Mouse (Mus musculus): ENCODE measurements around the gene Sf3a1. TPM values are rescaled to one million over a fixed set of nuclear protein-coding genes. Genes with fewer than 3 reads are reported as not detected.
"Not testable (repeated sequence)": the region's sequence is repeated elsewhere in the genome, so short reads cannot be mapped to it uniquely, and the experiment has no call there.

The Sf3a1 gene
- 10 to 100 TPM; 57.5 to 68.2 TPM for polyA plus RNA-seq (2017; shearing (Covaris generic))

DNA sequence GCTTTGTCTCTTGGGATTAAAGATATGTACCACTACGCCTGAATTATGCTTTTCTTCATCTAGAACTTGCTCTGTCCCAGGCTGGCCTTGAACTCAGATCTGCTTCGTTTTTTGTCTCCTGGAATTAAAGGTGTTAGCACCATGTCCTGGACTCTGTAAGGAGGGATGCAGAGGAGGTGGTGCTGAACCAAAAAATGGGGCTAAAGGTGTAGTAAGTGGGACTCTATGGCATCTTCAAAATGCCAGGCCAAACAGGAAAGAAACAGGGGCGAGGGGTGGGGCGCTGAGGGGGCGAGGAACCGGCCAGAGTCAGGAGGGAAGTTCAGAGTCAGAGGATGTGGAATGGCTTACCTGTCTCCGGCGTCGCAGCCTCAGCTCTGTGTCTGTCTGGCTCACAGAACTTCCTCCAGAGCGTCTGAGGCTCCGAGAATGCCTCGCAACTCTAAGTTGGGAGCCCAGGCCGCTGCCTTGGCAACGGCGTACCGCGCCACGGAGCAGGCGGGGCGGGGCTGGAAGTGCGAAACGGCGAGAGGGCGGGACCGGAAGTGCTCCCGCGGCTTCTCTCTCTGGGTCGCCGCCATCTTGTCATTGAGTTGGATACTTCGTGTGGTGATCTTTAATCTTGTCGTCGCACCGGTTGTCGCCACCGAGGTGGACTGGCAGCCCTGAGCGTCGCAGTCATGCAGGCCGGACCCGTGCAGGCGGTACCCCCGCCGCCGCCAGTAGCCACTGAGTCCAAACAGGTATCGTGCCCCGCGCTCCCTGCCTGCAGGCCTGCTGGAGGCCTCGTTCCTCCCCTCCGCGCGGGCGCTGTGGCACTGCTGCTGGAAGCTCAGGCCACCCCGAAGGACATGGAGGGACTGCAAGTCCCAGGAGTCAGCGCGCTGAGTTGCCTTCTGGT is at the start of gene Sf3a1, which contains the start of gene Ccdc157:
Gene Sf3a1, plus strand, starts transcription at position 543 of the 901 bp plus-strand sequence.
Gene Ccdc157, minus strand, starts transcription at position 486 of the 901 bp plus-strand sequence.
- ATAC-seq: peak; percentile 97

- ATAC-seq: no peak
Measured at GRCm38 (mm10) chr11:4112033-4112432, 48.1 kb upstream of the Sf3a1 start.

GRCm38 (mm10) chr11:4112861-4113260 is 47.3 kb upstream of the Sf3a1 start:
- no peak for ATAC-seq

GRCm38 (mm10) chr11:4113496-4113895 is 46.7 kb upstream of the Sf3a1 start:
- no peak for ATAC-seq

DNA sequence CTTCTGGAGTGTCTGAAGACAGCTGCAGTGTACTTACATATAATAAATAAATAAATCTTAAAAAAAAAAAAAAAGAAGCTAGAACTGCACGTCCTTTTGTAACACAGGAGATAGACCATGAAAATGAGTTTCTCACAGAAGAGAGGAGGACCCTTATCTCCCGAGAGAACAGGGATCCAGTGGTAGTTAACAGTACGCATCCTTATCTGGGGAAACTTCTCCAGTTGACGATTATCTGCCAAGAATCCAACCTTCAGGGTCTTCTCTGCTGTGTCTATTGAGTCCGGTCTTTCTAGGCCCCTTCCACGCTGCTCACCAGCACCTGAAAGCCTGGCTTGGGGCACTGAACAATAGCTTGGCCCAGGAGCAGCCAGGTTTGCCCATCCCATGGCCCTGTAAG is 46.2 kb upstream of the Sf3a1 start:
- no peak for ATAC-seq

DNA sequence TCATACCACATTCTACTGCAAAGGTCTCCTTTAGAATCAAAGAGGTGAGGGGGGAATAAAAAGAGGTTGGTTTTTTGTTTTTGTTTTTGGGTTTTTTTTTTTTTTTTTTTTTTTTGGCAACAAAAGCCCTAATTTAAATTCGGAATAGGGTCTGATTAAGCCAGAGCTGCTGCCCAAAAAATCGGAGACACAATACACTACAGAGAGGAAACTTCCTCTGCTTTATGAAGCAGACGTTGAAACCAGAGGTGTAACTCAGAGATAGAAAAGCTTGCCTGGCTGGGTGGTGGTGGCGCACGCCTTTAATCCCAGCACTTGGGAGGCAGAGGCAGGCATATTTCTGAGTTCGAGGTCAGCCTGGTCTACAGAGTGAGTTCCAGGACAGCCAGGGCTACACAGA is 45.6 kb upstream of the Sf3a1 start:
- ATAC-seq: not testable (repeated sequence)

DNA sequence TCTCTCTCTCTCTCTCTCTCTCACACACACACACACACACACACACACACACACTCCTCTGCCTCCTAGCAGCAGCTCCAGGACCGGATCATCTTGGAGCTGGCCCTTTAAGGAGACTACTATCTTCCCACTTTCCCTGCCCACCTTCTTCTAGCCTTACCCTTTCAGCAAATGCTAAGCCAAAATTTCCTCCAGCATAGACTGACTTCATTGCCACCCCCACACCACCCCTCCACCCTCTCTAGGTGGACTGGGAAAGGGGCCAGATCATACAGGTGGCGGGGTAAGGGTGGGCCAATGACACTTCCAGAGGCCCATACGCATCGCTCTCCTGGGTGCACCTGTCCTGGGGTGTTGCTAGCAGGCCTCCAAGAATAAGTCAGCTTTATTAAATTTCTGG is 44.7 kb upstream of the Sf3a1 start:
- ATAC-seq: no peak

- no peak for ATAC-seq
Measured at GRCm38 (mm10) chr11:4116458-4117141, 43.5 kb upstream of the Sf3a1 start.

DNA sequence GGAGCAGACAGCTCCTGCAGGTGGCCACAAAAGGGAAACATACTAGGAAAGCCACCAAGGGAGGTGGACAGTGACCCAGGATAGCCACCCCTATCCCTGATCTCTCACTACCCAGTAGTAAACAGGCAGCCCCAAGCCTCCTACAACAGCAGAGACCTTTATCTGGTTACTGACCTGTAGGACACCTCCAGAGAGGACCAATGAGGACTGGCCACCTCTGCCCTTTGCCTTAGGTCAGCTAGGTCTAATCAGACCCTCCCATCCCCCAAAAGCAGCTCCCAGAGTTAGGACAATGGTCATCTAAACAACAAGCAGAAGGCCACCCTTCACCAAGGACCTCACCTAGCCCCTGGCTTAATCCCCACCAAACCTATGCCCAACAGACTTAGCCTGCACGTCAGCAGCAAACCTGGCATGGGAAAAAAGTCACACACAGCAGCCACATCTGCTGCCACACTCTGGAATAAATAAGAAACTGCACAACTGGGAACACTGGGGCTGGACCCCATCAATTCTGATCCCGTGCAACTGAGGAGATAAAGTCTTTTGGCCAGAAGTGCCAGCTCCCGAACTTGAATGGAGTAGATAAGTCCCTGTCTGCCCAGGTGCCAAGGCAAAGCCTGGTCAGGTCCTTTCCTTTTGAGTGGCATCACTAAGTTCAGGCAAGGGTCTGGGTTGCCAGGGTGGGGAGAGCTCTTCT is 42.6 kb upstream of the Sf3a1 start:
- no peak for ATAC-seq

DNA sequence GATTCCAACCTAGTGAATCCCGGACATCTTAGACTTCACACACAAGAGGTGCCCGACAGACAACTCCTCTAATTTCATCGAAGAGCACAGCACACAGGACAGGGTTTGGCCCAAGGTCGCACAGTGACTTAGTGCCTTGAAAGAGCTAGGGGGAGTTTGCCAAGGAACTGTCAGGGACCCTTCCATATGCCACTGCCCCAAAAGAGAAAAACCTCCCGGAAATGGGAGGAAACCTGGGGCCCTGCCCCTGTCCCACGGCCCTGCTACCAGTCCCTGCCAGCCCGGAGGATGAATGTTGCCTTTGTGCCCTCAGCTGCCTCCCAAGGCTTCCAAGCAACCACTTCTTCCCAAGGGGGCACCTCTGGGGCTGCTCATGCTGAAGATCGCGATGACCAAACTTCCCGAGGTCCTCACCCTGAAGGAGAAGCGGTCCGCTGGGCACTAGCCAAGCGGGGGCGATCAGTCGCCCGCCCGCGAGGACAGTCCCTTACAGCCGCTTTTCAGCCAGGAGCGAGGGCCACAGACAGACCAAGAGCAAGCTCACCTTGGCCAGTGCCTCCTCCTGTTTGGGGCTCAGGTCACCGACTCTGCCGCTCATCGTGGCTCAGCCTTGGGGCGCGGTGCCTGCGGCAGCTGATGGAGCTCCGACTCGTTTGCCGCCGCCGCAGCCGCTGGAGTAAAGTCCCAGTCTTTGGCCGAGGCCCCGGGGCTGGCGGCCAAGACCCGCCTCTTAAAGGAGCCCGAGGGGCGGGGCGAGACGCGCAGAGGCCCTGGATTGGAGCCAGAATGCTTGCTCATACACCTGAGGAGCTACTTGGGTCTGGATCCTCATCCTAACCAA is 41.8 kb upstream of the Sf3a1 start:
- ATAC-seq: peak; percentile 39

- ATAC-seq: no peak
Measured at GRCm38 (mm10) chr11:4119635-4120034, 40.5 kb upstream of the Sf3a1 start.

DNA sequence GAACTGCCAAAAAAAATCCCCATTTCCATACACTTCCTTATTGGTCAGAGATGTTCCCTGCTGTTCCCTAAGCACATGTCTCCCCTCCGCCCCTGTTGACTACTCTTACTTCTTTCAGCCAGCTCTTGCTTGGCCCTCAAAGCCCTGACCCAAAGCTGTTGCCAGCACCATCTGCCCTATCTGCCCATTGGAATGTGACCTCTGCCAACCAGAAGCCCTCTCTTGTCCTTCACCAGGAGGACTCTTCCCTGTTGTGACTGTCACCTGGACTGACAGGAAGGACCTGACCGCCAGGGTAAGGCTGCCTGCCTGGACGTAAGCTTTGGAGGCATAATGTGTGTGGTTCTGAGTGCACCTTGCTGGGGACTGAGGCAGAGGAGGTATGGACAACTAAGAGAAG is 38.5 kb upstream of the Sf3a1 start:
- no peak for ATAC-seq

DNA sequence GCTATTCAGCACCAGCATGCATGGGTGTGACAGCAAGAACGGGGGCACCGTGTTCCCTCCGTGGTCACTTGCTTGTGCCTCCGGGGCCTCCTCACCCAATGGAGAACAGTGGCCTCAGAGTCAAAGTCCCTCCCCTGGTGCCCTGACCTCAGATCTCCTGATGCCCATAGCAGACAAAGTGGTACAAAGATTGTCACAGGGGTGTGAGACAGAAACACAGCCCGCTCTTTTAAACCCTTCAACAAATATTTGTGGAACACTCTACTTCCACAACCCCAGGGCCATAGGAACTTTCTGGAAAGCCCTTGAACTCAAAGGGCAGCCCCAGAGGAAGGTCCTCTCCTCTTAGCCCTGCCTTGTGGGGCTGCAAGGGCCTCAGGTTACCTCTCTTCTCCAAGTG is 37.9 kb upstream of the Sf3a1 start:
- no peak for ATAC-seq

DNA sequence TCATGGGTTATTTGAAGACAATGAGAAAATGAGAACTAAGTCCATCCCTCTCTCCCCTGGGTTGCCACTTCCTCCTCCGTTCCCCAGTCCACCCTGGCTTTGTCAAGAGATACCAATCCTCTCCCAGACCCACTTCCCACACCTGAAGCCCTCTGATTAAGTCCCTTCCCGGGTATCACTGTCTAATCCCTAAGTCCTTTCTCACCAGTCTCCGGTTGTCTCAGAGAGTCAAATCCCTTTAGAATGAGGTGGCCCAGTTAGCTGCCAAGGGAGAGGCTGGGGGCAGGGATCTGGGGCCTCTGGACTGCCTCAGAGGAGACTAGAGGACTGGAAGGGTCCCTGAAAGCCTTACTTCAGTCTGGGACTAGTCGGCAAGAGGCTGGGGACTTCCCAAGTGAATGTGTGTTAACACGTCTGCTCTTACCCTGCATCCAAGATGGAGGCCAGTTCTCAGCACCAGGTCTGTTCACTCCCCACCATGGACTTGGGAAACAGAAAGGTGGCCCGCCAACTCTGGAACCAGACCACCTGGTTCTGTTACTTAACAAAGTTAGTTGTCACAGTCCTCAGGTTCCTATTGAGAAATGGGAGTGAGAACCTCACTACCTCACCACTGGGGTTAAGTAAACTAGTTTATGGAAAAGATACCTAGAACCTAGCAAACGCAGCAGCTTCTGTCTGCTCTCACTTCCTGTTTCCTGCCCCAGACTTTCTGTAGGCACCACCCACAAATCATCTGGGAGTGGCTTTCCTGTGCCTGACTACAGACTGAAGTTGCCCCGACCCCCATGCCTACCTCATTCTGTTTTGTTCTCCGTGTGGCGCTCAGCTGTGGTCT is 37.2 kb upstream of the Sf3a1 start, which contains the start of gene Sec14l2:
Gene Sec14l2, minus strand, starts transcription at position 674 of the 838 bp plus-strand sequence.
- peak; percentile 89 for ATAC-seq

DNA sequence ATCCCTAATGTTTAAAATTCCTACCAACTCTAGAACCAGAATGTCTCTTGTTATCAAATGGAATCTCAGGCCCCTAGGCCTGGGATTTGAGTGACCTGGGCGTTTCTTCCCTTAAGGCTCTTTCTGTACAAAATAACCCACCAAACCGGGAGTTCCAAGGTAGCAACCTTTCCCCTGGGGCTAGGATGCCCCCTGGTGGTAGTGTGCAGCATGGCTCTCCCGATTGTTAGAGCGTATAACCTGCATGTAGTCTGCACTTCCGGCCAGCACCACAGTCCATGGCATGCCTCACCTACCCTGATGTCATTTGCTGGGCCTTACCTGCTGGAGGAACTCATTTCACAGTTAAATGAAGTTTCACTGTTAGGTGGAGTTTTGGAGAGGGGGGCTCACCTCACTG is 36.2 kb upstream of the Sf3a1 start:
- ATAC-seq: no peak

DNA sequence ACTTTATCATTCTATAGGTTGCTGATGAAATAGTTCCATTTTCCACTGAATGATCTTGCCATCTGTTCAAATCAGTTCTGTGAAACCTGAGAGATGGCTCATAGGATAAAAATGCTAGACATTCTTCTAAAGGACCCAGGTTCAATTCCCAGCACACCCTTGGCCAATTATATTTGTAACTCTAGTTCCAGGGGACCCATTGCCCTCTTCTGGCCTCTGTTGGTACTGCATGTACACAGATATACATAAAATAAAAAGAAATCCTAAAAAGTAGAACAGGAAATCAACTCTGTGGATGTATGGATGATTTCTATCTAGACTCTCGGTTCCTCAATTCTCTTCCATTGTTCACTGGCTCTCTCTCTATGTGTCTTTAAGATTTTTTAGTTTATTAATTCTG is 33.1 kb upstream of the Sf3a1 start:
- ATAC-seq: no peak

DNA sequence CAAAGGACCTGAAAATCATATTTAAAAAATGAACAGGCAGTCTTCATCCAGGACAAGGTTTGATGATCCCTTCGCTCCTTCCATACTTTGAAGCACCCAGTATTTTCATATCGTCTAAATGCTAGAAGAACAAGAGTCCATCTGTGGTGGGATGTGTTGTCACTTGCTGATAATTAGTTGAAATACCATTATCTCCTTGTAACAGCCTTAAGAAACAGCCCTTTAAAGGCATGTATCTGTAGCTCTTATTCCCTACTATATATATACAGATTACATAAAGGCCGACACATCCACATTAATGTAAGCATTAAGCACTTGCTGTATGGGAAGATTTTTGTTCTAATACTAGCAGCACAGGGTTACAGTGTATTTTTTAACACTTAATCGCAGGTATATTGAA is 31.7 kb upstream of the Sf3a1 start:
- ATAC-seq: not testable (repeated sequence)

DNA sequence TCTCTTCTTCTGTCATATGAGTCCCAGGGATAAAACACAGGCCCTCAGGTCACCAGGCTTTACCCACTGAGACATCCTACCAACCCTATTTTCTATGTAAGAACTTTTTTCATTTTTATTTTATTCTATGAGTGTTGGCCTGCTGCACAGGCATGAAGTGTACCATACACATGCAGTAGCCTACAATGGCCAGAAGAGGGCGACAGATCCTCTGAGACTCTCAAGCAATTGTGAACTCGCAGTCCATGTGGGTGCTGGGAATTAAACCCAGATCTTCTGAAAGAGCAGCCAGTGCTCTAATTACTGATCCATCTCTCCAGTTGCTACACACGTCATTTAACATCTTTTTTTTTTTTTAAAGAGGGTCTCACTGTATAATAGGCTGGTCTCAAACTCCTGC is 26.7 kb upstream of the Sf3a1 start:
- ATAC-seq: no peak

- no peak for ATAC-seq
Measured at GRCm38 (mm10) chr11:4134400-4134799, 25.8 kb upstream of the Sf3a1 start.

GRCm38 (mm10) chr11:4134986-4135935 is 24.9 kb upstream of the Sf3a1 start, which contains the start of gene Rnf215:
Gene Rnf215 (plus strand): TSS chr11:4135202.
- ATAC-seq: peak; percentile 78
